Comparison of ENCODE assay signal across 14 mouse cellular contexts in the genomic region with DNA sequence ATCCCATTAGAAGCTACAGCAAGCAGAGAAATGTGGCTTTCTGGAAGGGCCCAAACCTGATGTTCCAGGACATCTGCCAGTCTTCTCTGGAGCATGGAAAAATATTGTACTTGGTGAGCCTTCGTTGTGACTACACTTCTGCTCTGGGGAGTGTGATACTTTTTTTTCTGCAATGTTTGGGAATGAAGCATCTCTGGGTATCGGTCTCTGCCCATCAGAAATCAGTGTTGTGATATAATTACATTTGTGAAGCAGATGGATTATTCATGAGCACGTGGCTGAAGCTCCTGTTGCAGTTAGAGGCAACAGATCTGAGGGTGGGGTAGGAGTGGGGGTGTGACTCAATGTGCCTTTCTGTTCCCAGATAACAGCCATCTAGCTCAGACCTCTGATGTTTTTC.
"Had no signal": no experiment of that assay in that cellular context is flagged by ENCODE, and none has a peak within 500 bp of the region (broad histone marks: within the 10 kb centered on the region; RNA-seq: fewer than 3 reads in every experiment).

No protein-coding gene starts in this region.

- H3K27ac ChIP-seq: limb, embryonic 15.5 days; liver, embryonic 12.5 days; midbrain, embryonic 10.5 days; neural tube, embryonic 13.5 days; stomach, embryonic 15.5 days had no signal

- H3K4me3 ChIP-seq: limb, embryonic 15.5 days; liver, embryonic 12.5 days; midbrain, embryonic 10.5 days; neural tube, embryonic 13.5 days; stomach, embryonic 15.5 days had no signal

- H3K9ac ChIP-seq: limb, embryonic 15.5 days; liver, embryonic 12.5 days; lung, embryonic 14.5 days; neural tube, embryonic 13.5 days; stomach, embryonic 15.5 days had no signal

- H3K9me3 ChIP-seq: limb, embryonic 15.5 days; liver, embryonic 12.5 days; midbrain, embryonic 10.5 days; neural tube, embryonic 13.5 days; stomach, embryonic 15.5 days had no signal

- H3K4me2 ChIP-seq: limb, embryonic 15.5 days; liver, embryonic 12.5 days; lung, embryonic 14.5 days; neural tube, embryonic 13.5 days; stomach, embryonic 15.5 days had no signal

- H3K27me3 ChIP-seq: limb, embryonic 15.5 days; liver, embryonic 12.5 days; neural tube, embryonic 13.5 days; stomach, embryonic 15.5 days had no signal

- ATAC-seq: intestine, embryonic 16.5 days; liver, embryonic 12.5 days had no signal

- DNase-seq: kidney, adult 2 months; kidney, postnatal 25 days; lung, embryonic 14.5 days; lung, postnatal 10 days; lung, postnatal 4 days; midbrain, embryonic 14.5 days; spleen, adult 18-20 months; thymus, postnatal 36 days had no signal

- H3K4me1 ChIP-seq: limb, embryonic 15.5 days; midbrain, embryonic 10.5 days; neural tube, embryonic 13.5 days; stomach, embryonic 15.5 days had no signal

- H3K36me3 ChIP-seq: limb, embryonic 15.5 days; liver, embryonic 12.5 days; midbrain, embryonic 10.5 days; neural tube, embryonic 13.5 days; stomach, embryonic 15.5 days had no signal
